In the genomic region with DNA sequence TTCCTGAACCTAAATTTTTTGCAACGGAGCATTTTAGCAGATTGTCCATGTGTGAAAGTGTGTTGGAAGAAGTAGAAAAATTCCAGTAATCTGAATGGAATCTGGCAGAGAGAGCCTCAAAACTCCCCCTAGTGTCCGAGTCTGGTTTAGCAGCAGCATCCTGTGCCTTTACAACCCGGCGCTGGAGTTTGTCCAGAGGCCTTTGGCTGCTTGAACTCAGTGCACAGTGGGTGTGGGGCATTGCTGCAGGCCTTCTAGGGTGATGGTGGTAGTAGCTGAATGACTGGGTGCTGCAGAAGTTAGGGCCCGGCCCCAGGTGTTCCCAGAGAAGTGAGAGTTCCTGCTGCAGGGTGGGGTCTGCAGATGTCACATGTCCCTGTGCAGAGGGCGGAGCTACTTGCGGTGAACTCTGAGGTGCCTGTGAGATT, we compare ENCODE assay signal across 8 mouse cellular contexts.
DNase-seq lines count a peak whose midpoint lies in the region; ATAC-seq lines count a peak whose summit lies in the region.

No protein-coding gene starts in this region.

- H3K4me3 ChIP-seq in neural tube, embryonic 15.5 days (replicated peaks): no peak overlapping the region

- no peak overlapping the region for H3K4me2 ChIP-seq in neural tube, embryonic 15.5 days

- H3K36me3 ChIP-seq in neural tube, embryonic 15.5 days: no peaks in the 10 kb centered on the region

- no peaks in the 10 kb centered on the region for H3K9me3 ChIP-seq in neural tube, embryonic 15.5 days (replicated peaks)

- DNase-seq in neural tube, embryonic 10.5 days (ENCODE audit: extremely low spot score, low spot score): peak; percentile 74
- DNase-seq in adrenal gland, postnatal 14 days: peak; percentile 82
- peak; percentile 44 for DNase-seq in embryo, embryonic 11.5 days (ENCODE audit: low read depth, low spot score)
- DNase-seq in heart, postnatal 36 days: peak; percentile 73 to 82
- DNase-seq in left cerebral cortex, postnatal 25 days (ENCODE audit: low spot score in 2 of 2): peak; percentile 74 to 80
- peak; percentile 43 for DNase-seq in naive thymus-derived CD4-positive, alpha-beta T cell, adult 2 months (ENCODE audit: low read depth)
- peak; percentile 14 to 40 for DNase-seq in thymus, postnatal 36 days

- H3K9ac ChIP-seq in neural tube, embryonic 15.5 days (replicated peaks): no peak overlapping the region

- H3K27me3 ChIP-seq in neural tube, embryonic 15.5 days (replicated peaks): peaks cover 45% of the 10 kb centered on the region

- no peak overlapping the region for H3K27ac ChIP-seq in neural tube, embryonic 15.5 days (replicated peaks)

- intact Hi-C loops in heart, postnatal 36 days (cut with DNase I): no loop called here
- intact Hi-C loops in left cerebral cortex, postnatal 25 days (cut with DNase I): no loop called here

- H3K4me1 ChIP-seq in neural tube, embryonic 15.5 days: peaks cover 23% of the 10 kb centered on the region

- no peak for ATAC-seq in neural tube, embryonic 15.5 days (ENCODE audit: low FRiP score)

- 27% methylated on average over 7 of the region's 7 CpGs for WGBS in neural tube, embryonic 15.5 days

Comparison
In these comparisons a context has a peak if more than half of its experiments do, and no peak if none do; other contexts are left out.
1. DNase-seq: peak in every context shown above with its lines; median percentile 82 in adrenal gland, postnatal 14 days; 78 in heart, postnatal 36 days; 77 in left cerebral cortex, postnatal 25 days; 74 in neural tube, embryonic 10.5 days; 44 in embryo, embryonic 11.5 days; 43 in naive thymus-derived CD4-positive, alpha-beta T cell, adult 2 months; 27 in thymus, postnatal 36 days.